Mouse (Mus musculus): ENCODE data around the gene Slco2a1.

- TF ChIP-seq POLR2A (IDR thresholded peaks at IDR 0.05; ENCODE audit: extremely low read depth, insufficient read depth, low read length) (no peak), CTCF (IDR thresholded peaks at IDR 0.05; ENCODE audit: extremely low read depth, insufficient read depth, low read length) (no peak)
Observed at GRCm38 (mm10) chr9:103120231-103120630, 131.7 kb downstream of the Slco2a1 start.
